In genomic region chr19:34289948-34290789, GRCm38 (mm10) we compare ENCODE assay signal across 8 mouse cellular contexts. TPM values are rescaled to one million over a fixed set of nuclear protein-coding genes. Genes with fewer than 3 reads are reported as not detected.
DNase-seq lines count a peak whose midpoint lies in the region; ATAC-seq lines count a peak whose summit lies in the region.

TSS of gene Fas (plus strand) at chr19:34290666.

- H3K9ac ChIP-seq in forebrain, embryonic 13.5 days = peak within 1 kb of the TSS; percentile 40
- H3K9ac ChIP-seq in lung, embryonic 15.5 days = peak within 1 kb of the TSS; percentile 39
- peak within 1 kb of the TSS; percentile 47; the same call in 1 of the 2 replicates for H3K9ac ChIP-seq in neural tube, embryonic 15.5 days (replicated peaks)

- H3K4me3 ChIP-seq in forebrain, embryonic 13.5 days = peak within 1 kb of the TSS; percentile 39
- H3K4me3 ChIP-seq in lung, embryonic 15.5 days = peak within 1 kb of the TSS; percentile 52
- H3K4me3 ChIP-seq in neural tube, embryonic 15.5 days (replicated peaks) = peak within 1 kb of the TSS; percentile 37

- intact Hi-C loops in heart, postnatal 10 days (cut with DNase I) = loop anchor here (10.0 kb wide), 1 partner anchor 135 kb away; no protein-coding TSS in a partner anchor

- WGBS in forebrain, embryonic 13.5 days = 2% methylated on average over 19 of the region's 19 CpGs
- WGBS in lung, embryonic 15.5 days = 3% methylated on average over 19 of the region's 19 CpGs
- WGBS in neural tube, embryonic 15.5 days = 3% methylated on average over 19 of the region's 19 CpGs

- peak; percentile 92 for DNase-seq in A20 (ENCODE audit: low read depth, low spot score)
- DNase-seq in adrenal gland, postnatal 10 days = peak; percentile 86
- DNase-seq in heart, postnatal 10 days = peak; percentile 81 to 82
- DNase-seq in kidney, postnatal 36 days = peak; percentile 92 to 93
- peak; percentile 80 for DNase-seq in testis, postnatal 10 days (ENCODE audit: low spot score)

- H3K4me1 ChIP-seq in forebrain, embryonic 13.5 days = peaks cover 11% of the 10 kb centered on the region; the same call in 1 of the 2 replicates
- H3K4me1 ChIP-seq in lung, embryonic 15.5 days = peaks cover 8% of the 10 kb centered on the region; the same call in 1 of the 2 replicates
- H3K4me1 ChIP-seq in neural tube, embryonic 15.5 days = peaks cover 13% of the 10 kb centered on the region; the same call in 1 of the 2 replicates

- no peaks in the 10 kb centered on the region for H3K9me3 ChIP-seq in forebrain, embryonic 13.5 days (replicated peaks)
- H3K9me3 ChIP-seq in lung, embryonic 15.5 days = no peaks in the 10 kb centered on the region
- no peaks in the 10 kb centered on the region for H3K9me3 ChIP-seq in neural tube, embryonic 15.5 days (replicated peaks)

- H3K27me3 ChIP-seq in forebrain, embryonic 13.5 days = no peaks in the 10 kb centered on the region
- no peaks in the 10 kb centered on the region for H3K27me3 ChIP-seq in lung, embryonic 15.5 days
- H3K27me3 ChIP-seq in neural tube, embryonic 15.5 days (replicated peaks) = peaks cover 3% of the 10 kb centered on the region; the same call in 1 of the 2 replicates

- H3K36me3 ChIP-seq in forebrain, embryonic 13.5 days (ENCODE audit: poor library complexity, severe bottlenecking) = no peaks in the 10 kb centered on the region
- no peaks in the 10 kb centered on the region for H3K36me3 ChIP-seq in lung, embryonic 15.5 days
- H3K36me3 ChIP-seq in neural tube, embryonic 15.5 days = no peaks in the 10 kb centered on the region

- H3K4me2 ChIP-seq in forebrain, embryonic 13.5 days = peak within 1 kb of the TSS; percentile 64
- H3K4me2 ChIP-seq in lung, embryonic 15.5 days = peak within 1 kb of the TSS; percentile 94
- H3K4me2 ChIP-seq in neural tube, embryonic 15.5 days = peak within 1 kb of the TSS; percentile 88

- ATAC-seq in forebrain, embryonic 13.5 days = peak; percentile 96
- ATAC-seq in lung, embryonic 15.5 days (ENCODE audit: borderline replicate concordance, extremely low read depth, low FRiP score, low TSS enrichment) = peak; percentile 94
- ATAC-seq in neural tube, embryonic 15.5 days (ENCODE audit: low FRiP score) = peak; percentile 93

- H3K27ac ChIP-seq in forebrain, embryonic 13.5 days = no peak within 1 kb of the TSS
- peak within 1 kb of the TSS; percentile 66 for H3K27ac ChIP-seq in lung, embryonic 15.5 days
- no peak within 1 kb of the TSS for H3K27ac ChIP-seq in neural tube, embryonic 15.5 days (replicated peaks)

RNA-seq across cellular contexts. Expression of gene Fas, which starts in this region (rescaled TPM):
- 10 to 100 TPM; 12.1 to 18.2 TPM for total RNA-seq in adrenal gland, postnatal 10 days (2021)
- 0.19 and 0.40 TPM in 2 replicates for polyA plus RNA-seq in forebrain, embryonic 13.5 days (2015; fragmentation: Nextera tagmentation; extraction: Ambion mirVana)
- total RNA-seq in heart, postnatal 10 days (2021) = 10 to 100 TPM in 1 of 2 experiments, 1 to 10 TPM in 1; 5.4 to 10.6 TPM
- polyA plus RNA-seq in lung, embryonic 15.5 days (2015; fragmentation: Nextera tagmentation; extraction: Ambion mirVana) = 11.2 and 12.0 TPM in 2 replicates
- polyA plus RNA-seq in neural tube, embryonic 15.5 days (2015; fragmentation: Nextera tagmentation; extraction: Ambion mirVana) = 1.4 and 2.1 TPM in 2 replicates

Comparison
In these comparisons a context has a peak if more than half of its experiments do, and no peak if none do; other contexts are left out.
1. Peak in ATAC-seq, H3K4me3 ChIP-seq, H3K9ac ChIP-seq and H3K4me2 ChIP-seq in forebrain, embryonic 13.5 days; RNA of the gene not detected or under 1 TPM.